Mouse (Mus musculus) adrenal gland, postnatal 14 days (tissue): ENCODE measurements at regions not wholly inside any gene's neighbourhood (a gene's known extent, or its start where the extent isn't known, plus 50 kb on each side); places are given as distances from the start of the nearest gene placed in this dataset.
A peak's percentile ranks its signal among the peaks of the same experiment; 100 is the strongest.

Source experiments
- DNase-seq: peaks from one replicate; pipeline ENCODE4 v3.0.0; 2021; ENCODE audit warnings: mixed read lengths

- no peak for DNase-seq
Measured at GRCm38 (mm10) chr5:111659229-111659628, 74.5 kb upstream of the Gm26897 start.

GRCm38 (mm10) chr5:111660447-111660846 lies 73.3 kb upstream of the Gm26897 start:
- DNase-seq, result no peak

GRCm38 (mm10) chr5:111660968-111661367 lies 72.8 kb upstream of the Gm26897 start:
- no peak for DNase-seq

GRCm38 (mm10) chr5:111661971-111662370 lies 71.8 kb upstream of the Gm26897 start:
- peak; percentile 71 for DNase-seq

- no peak for DNase-seq
Measured at GRCm38 (mm10) chr5:111663831-111664230, 69.9 kb upstream of the Gm26897 start.

- peak; percentile 34 for DNase-seq
Measured at GRCm38 (mm10) chr5:111665406-111665805, 68.3 kb upstream of the Gm26897 start.

GRCm38 (mm10) chr5:111666007-111666406 lies 67.7 kb upstream of the Gm26897 start:
- no peak for DNase-seq

- no peak for DNase-seq
Measured at GRCm38 (mm10) chr5:111667901-111668300, 65.8 kb upstream of the Gm26897 start.

- DNase-seq, result no peak
Measured at GRCm38 (mm10) chr5:111669139-111669538, 64.6 kb upstream of the Gm26897 start.

- no peak for DNase-seq
Measured at GRCm38 (mm10) chr5:111671762-111672161, 62.0 kb upstream of the Gm26897 start.

- DNase-seq, result no peak
Measured at GRCm38 (mm10) chr5:111674976-111675672, 58.6 kb upstream of the Gm26897 start.

GRCm38 (mm10) chr5:111675673-111676261 lies 58.0 kb upstream of the Gm26897 start:
- DNase-seq, result peak; percentile 71

GRCm38 (mm10) chr5:111677847-111678311 lies 55.8 kb upstream of the Gm26897 start:
- DNase-seq, result no peak

- no peak for DNase-seq
Measured at GRCm38 (mm10) chr5:111678496-111678895, 55.2 kb upstream of the Gm26897 start.

GRCm38 (mm10) chr5:111681362-111682028 lies 52.2 kb upstream of the Gm26897 start:
- no peak for DNase-seq

GRCm38 (mm10) chr5:111682899-111683298 lies 50.8 kb upstream of the Gm26897 start:
- peak; percentile 62 for DNase-seq
